Mouse (Mus musculus) liver, embryonic 14.5 days (tissue): ENCODE measurements around the gene 4930442H23Rik. TPM values are rescaled to one million over a fixed set of nuclear protein-coding genes. Genes with fewer than 3 reads are reported as not detected.

Source experiments
- ATAC-seq: fragments of 200-750 bp; cut with Nextera tagmentation; 2 replicates; pipeline ENCODE4 v1.8.0; 2017; ENCODE audit warnings: moderate number of reproducible peaks, mild to moderate bottlenecking, moderate library complexity; ENCODE audit not compliant: insufficient read depth
- DNase-seq, 3 experiments: peaks; one replicate each; pipeline ENCODE4 v3.0.0-alpha.2; 2012 to 2013; ENCODE audit warnings: low read depth in 3 of 3, low spot score in 3 of 3
- H3K27ac ChIP-seq: fragments of 300-500 bp; sonication (generic); 2 replicates; pipeline ENCODE4 v1.5.1; 2014; ENCODE audit warnings: moderate library complexity, mild to moderate bottlenecking, control low read depth, inconsistent platforms
- H3K27me3 ChIP-seq: fragments of 300-500 bp; sonication (generic); 2 replicates; pipeline ENCODE4 v1.6.1; 2014; ENCODE audit warnings: mild to moderate bottlenecking, low read length, moderate library complexity; ENCODE audit not compliant: control insufficient read depth, insufficient read depth
- H3K36me3 ChIP-seq: fragments of 300-500 bp; sonication (generic); replicated peaks from 2 replicates; pipeline ENCODE4 v1.6.1; 2014; ENCODE audit warnings: low read depth; ENCODE audit not compliant: control insufficient read depth, insufficient read depth
- H3K4me1 ChIP-seq, 2 experiments: fragments of 200-500 bp in 1 of 2; fragments of 300-500 bp in 1 of 2; sonication (generic) in 1 of 2; replicated peaks; 2 replicates each; pipeline ENCODE4 v1.6.1; 2012 to 2014; ENCODE audit warnings: antibody characterized with exemption in 1 of 2, inconsistent platforms in 1 of 2, low read length in 1 of 2; ENCODE audit not compliant: control insufficient read depth in 2 of 2, insufficient read depth in 2 of 2
- H3K4me2 ChIP-seq: fragments of 300-500 bp; sonication (generic); 2 replicates; pipeline ENCODE4 v1.6.1; 2014; ENCODE audit warnings: low read depth, mild to moderate bottlenecking, control low read depth, moderate library complexity
- H3K4me3 ChIP-seq, 2 experiments: fragments of 200-500 bp in 1 of 2; fragments of 300-500 bp in 1 of 2; sonication (generic) in 1 of 2; 2 replicates each; pipeline ENCODE4 v1.5.1; 2012 to 2014; ENCODE audit warnings: low read depth in 2 of 2, low read length in 2 of 2, mild to moderate bottlenecking in 2 of 2, control low read depth in 1 of 2, inconsistent platforms in 1 of 2, moderate library complexity in 1 of 2; ENCODE audit not compliant: insufficient read depth in 1 of 2
- H3K9ac ChIP-seq: fragments of 300-500 bp; sonication (generic); replicated peaks from 2 replicates; pipeline ENCODE4 v1.6.1; 2014; ENCODE audit warnings: mild to moderate bottlenecking, control low read depth, moderate library complexity
- H3K9me3 ChIP-seq: fragments of 300-500 bp; sonication (generic); 2 replicates; pipeline ENCODE4 v1.6.1; 2016; ENCODE audit warnings: low read length, mixed read lengths; ENCODE audit not compliant: control insufficient read depth
- CTCF ChIP-seq: IDR thresholded peaks from 2 replicates; pipeline ENCODE4 v1.5.1; 2016; ENCODE audit warnings: antibody characterized with exemption, low read depth, control low read depth
- EP300 ChIP-seq: IDR thresholded peaks from 2 replicates; pipeline ENCODE4 v1.6.1; 2016; ENCODE audit warnings: antibody characterized with exemption, low read depth
- WGBS: fragments of 180-500 bp; shearing (Covaris S2); extraction: QIAGEN DNeasy Blood & Tissue Kit; methylation state at CpG from one replicate; pipeline ENCODE4 v1.1.7; 2014; ENCODE audit not compliant: insufficient replicate concordance; 5-methylcytosine and 5-hydroxymethylcytosine counted together
- polyA plus RNA-seq, 2 experiments: library from polyadenylated mRNA; depleted of rRNA in 1 of 2; stranded (reverse) in 1 of 2; unstranded in 1 of 2; fragments of >200 nt; fragmentation: Nextera tagmentation in 1 of 2; extraction: Ambion mirVana in 1 of 2; gene quantifications; 2 replicates each; pipeline versions ENCODE4 v1.2.1 to v1.2.3; 2012 to 2014

Gene 4930442H23Rik
- polyA plus RNA-seq, 2 experiments: not detected

- WGBS: 1% methylated on average over 29 of the region's 29 CpGs
- H3K4me1 ChIP-seq: peaks cover 6 to 18% of the 10 kb centered on the region in 2 experiments
- ATAC-seq (peak; percentile 63), DNase-seq (peak; percentile 81 to 84 (median 84))
- no peaks in the 10 kb centered on the region; the same call in 1 of the 2 replicates for H3K36me3 ChIP-seq
- peak overlapping the region; percentile 54 to 83 for H3K4me3 ChIP-seq
- H3K9ac ChIP-seq: peak overlapping the region; percentile 78
- H3K27me3 ChIP-seq: no peaks in the 10 kb centered on the region
- H3K27ac ChIP-seq: peak overlapping the region; percentile 93
- no peak for TF ChIP-seq CTCF
- TF ChIP-seq EP300: no peak
- no peaks in the 10 kb centered on the region for H3K9me3 ChIP-seq
- H3K4me2 ChIP-seq: peak overlapping the region; percentile 99
Measured at GRCm38 (mm10) chr10:81168521-81169244, 15.0 kb downstream of the 4930442H23Rik start.

GRCm38 (mm10) chr10:81168087-81168431 is 15.6 kb downstream of the 4930442H23Rik start:
- Histone ChIP-seq H3K9ac (peak overlapping the region; percentile 78), H3K36me3 (no peaks in the 10 kb centered on the region; the same call in none of the 2 replicates), H3K4me3 (peak overlapping the region; percentile 54 to 83), H3K4me1 (peaks cover 6 to 12% of the 10 kb centered on the region in 2 experiments), H3K27ac (peak overlapping the region; percentile 93), H3K27me3 (no peaks in the 10 kb centered on the region), H3K4me2 (peak overlapping the region; percentile 99), H3K9me3 (no peaks in the 10 kb centered on the region)
- no peak for TF ChIP-seq EP300
- no peak for TF ChIP-seq CTCF
- DNase-seq: no peak
- ATAC-seq: peak; percentile 58
- 4% methylated on average over 5 of the region's 5 CpGs for WGBS

- H3K4me1 ChIP-seq: peaks cover 6 to 15% of the 10 kb centered on the region in 2 experiments
- peak within 1 kb of the TSS; percentile 83 to 93 for H3K4me3 ChIP-seq
- H3K4me2 ChIP-seq: peak within 1 kb of the TSS; percentile 99
- peak within 1 kb of the TSS; percentile 89 for H3K9ac ChIP-seq
- DNase-seq (peak; percentile 99), ATAC-seq (peak; percentile 84)
- under 1% methylated on average over 63 of the region's 64 CpGs for WGBS
- no peaks in the 10 kb centered on the region for H3K9me3 ChIP-seq
- no peaks in the 10 kb centered on the region; the same call in none of the 2 replicates for H3K36me3 ChIP-seq
- TF ChIP-seq CTCF: no peak
- TF ChIP-seq EP300: no peak
- peak within 1 kb of the TSS; percentile 93 for H3K27ac ChIP-seq
- no peaks in the 10 kb centered on the region for H3K27me3 ChIP-seq
Measured at GRCm38 (mm10) chr10:81167200-81168086, 16.2 kb downstream of the 4930442H23Rik start, which contains the start of gene Pias4. Gene Pias4, minus strand, starts transcription at chr10:81167923.

GRCm38 (mm10) chr10:81165118-81165517 is 18.5 kb downstream of the 4930442H23Rik start:
- DNase-seq: no peak

GRCm38 (mm10) chr10:81162318-81162652 is 21.4 kb downstream of the 4930442H23Rik start:
- no peaks in the 10 kb centered on the region for H3K27me3 ChIP-seq
- DNase-seq (no peak), ATAC-seq (0 out of 2 replicates have a peak, but pooled peaks have one; percentile 14)
- no peak overlapping the region for H3K4me3 ChIP-seq
- H3K27ac ChIP-seq: no peak overlapping the region
- no peak for TF ChIP-seq CTCF
- no peak for TF ChIP-seq EP300
- H3K9me3 ChIP-seq: no peaks in the 10 kb centered on the region
- H3K9ac ChIP-seq: no peak overlapping the region
- H3K36me3 ChIP-seq: peaks cover 15% of the 10 kb centered on the region
- WGBS: 21% methylated on average over 2 of the region's 2 CpGs
- peaks cover 0 to 8% of the 10 kb centered on the region in 2 experiments; a peak in 3 of 4 replicates for H3K4me1 ChIP-seq
- no peak overlapping the region for H3K4me2 ChIP-seq

More at GRCm38 (mm10) chr10:81165118-81165517, 18.5 kb downstream of the 4930442H23Rik start:
- WGBS: 78% methylated on average over 8 of the region's 8 CpGs
- Histone ChIP-seq H3K4me2 (no peak overlapping the region), H3K4me3 (no peak overlapping the region), H3K9ac (no peak overlapping the region), H3K4me1 (peaks cover 6 to 17% of the 10 kb centered on the region in 2 experiments), H3K36me3 (peaks cover 6% of the 10 kb centered on the region), H3K9me3 (no peaks in the 10 kb centered on the region), H3K27ac (no peak overlapping the region), H3K27me3 (no peaks in the 10 kb centered on the region)
- TF ChIP-seq EP300 (no peak), CTCF (no peak)
- no peak for ATAC-seq
